Mouse (Mus musculus) CH12.LX (cell line): ENCODE measurements at regions not wholly inside any gene's neighbourhood (a gene's known extent, or its start where the extent isn't known, plus 50 kb on each side); places are given as distances from the start of the nearest gene placed in this dataset.
"Not testable (repeated sequence)": the region's sequence is repeated elsewhere in the genome, so short reads cannot be mapped to it uniquely, and the experiment has no call there.

Experiments
- DNase-seq: peaks from one replicate; pipeline ENCODE4 v3.0.0-alpha.2; 2013; ENCODE audit errors: extremely low read depth
- H3K27ac ChIP-seq: 2 replicates; pipeline ENCODE4 v1.5.1; 2012; ENCODE audit warnings: low read depth, mild to moderate bottlenecking, control low read depth, moderate library complexity; ENCODE audit not compliant: insufficient read depth
- H3K27me3 ChIP-seq: replicated peaks from 2 replicates; pipeline ENCODE3; 2012; ENCODE audit warnings: inconsistent platforms
- H3K36me3 ChIP-seq, 2 experiments: replicated peaks in 1 of 2; 2 replicates each; pipeline versions ENCODE3 to v1.6.1; 2012; ENCODE audit warnings: inconsistent platforms in 1 of 2, low read length in 1 of 2, mild to moderate bottlenecking in 1 of 2, mixed read lengths in 1 of 2, moderate library complexity in 1 of 2; ENCODE audit not compliant: control insufficient read depth in 1 of 2, insufficient read depth in 1 of 2
- H3K4me1 ChIP-seq, 2 experiments: 2 replicates each; pipeline ENCODE4 v1.6.1; 2012; ENCODE audit warnings: inconsistent platforms in 1 of 2, moderate library complexity in 1 of 2; ENCODE audit not compliant: insufficient read depth in 2 of 2, control insufficient read depth in 1 of 2
- H3K4me2 ChIP-seq: 2 replicates; pipeline ENCODE4 v1.6.1; 2012; ENCODE audit warnings: low read depth, mild to moderate bottlenecking, control low read depth; ENCODE audit not compliant: poor library complexity, insufficient read depth, severe bottlenecking
- H3K4me3 ChIP-seq, 3 experiments: fragments of 150-350 bp in 1 of 3; sonication (generic) in 1 of 3; replicated peaks in 1 of 3; 2 replicates each; pipeline versions ENCODE3 to v1.5.1; 2011 to 2012; ENCODE audit warnings: low read depth in 2 of 3, low read length in 2 of 3, mild to moderate bottlenecking in 2 of 3, moderate library complexity in 2 of 3, control low read depth in 1 of 3, improper control_type of control experiment in 1 of 3, inconsistent platforms in 1 of 3, mixed read lengths in 1 of 3; ENCODE audit not compliant: poor library complexity in 1 of 3
- H3K79me2 ChIP-seq: replicated peaks from 2 replicates; pipeline ENCODE4 v1.6.1; 2012; ENCODE audit warnings: mild to moderate bottlenecking, moderate library complexity; ENCODE audit not compliant: control insufficient read depth, poor library complexity, insufficient read depth, severe bottlenecking; ENCODE audit errors: extremely low read depth
- H3K9ac ChIP-seq: 2 replicates; pipeline ENCODE4 v1.6.1; 2012; ENCODE audit warnings: low read depth, mild to moderate bottlenecking, control low read depth, moderate library complexity; ENCODE audit not compliant: insufficient read depth
- H3K9me3 ChIP-seq: replicated peaks from 2 replicates; pipeline ENCODE3; 2012; ENCODE audit warnings: low read length, inconsistent platforms, mixed read lengths
- BHLHE40 ChIP-seq: IDR thresholded peaks from 2 replicates; pipeline ENCODE4 v1.6.1; 2011; ENCODE audit warnings: mild to moderate bottlenecking, low read depth, low read length, improper control_type of control experiment
- CHD1 ChIP-seq: IDR thresholded peaks from 2 replicates; pipeline ENCODE4 v1.6.1; 2012; ENCODE audit warnings: low read depth, low read length, improper control_type of control experiment, inconsistent platforms
- CHD2 ChIP-seq: IDR thresholded peaks from 2 replicates; pipeline ENCODE4 v1.6.1; 2011; ENCODE audit warnings: low read length, improper control_type of control experiment
- EP300 ChIP-seq: IDR thresholded peaks from 2 replicates; pipeline ENCODE4 v1.6.1; 2011; ENCODE audit warnings: low read length, improper control_type of control experiment
- ETS1 ChIP-seq: conservative IDR thresholded peaks from 2 replicates; pipeline ENCODE4 v1.6.1; 2012; ENCODE audit warnings: low read depth, mild to moderate bottlenecking, inconsistent platforms, low read length, improper control_type of control experiment, moderate library complexity
- GABPA ChIP-seq: IDR thresholded peaks from 2 replicates; pipeline ENCODE4 v1.6.1; 2012; ENCODE audit warnings: low read depth, low read length, improper control_type of control experiment, inconsistent platforms; ENCODE audit not compliant: insufficient replicate concordance
- HCFC1 ChIP-seq: IDR thresholded peaks from 2 replicates; pipeline ENCODE4 v1.6.1; 2012; ENCODE audit warnings: low read depth, mild to moderate bottlenecking, inconsistent platforms, low read length, improper control_type of control experiment
- IRF4 ChIP-seq: IDR thresholded peaks from 2 replicates; pipeline ENCODE4 v1.6.1; 2014; ENCODE audit warnings: low read depth, mild to moderate bottlenecking, inconsistent platforms, low read length, improper control_type of control experiment
- JUND ChIP-seq: conservative IDR thresholded peaks from 2 replicates; pipeline ENCODE4 v1.6.1; 2011; ENCODE audit warnings: low read depth, low read length, improper control_type of control experiment
- KAT2A ChIP-seq: IDR thresholded peaks from 2 replicates; pipeline ENCODE4 v1.6.1; 2012; ENCODE audit warnings: low read length, improper control_type of control experiment, inconsistent platforms; ENCODE audit not compliant: insufficient replicate concordance
- MAX ChIP-seq: IDR thresholded peaks from 2 replicates; pipeline ENCODE4 v1.6.1; 2011; ENCODE audit warnings: low read length, improper control_type of control experiment
- MAZ ChIP-seq: IDR thresholded peaks from 2 replicates; pipeline ENCODE4 v1.6.1; 2012; ENCODE audit warnings: low read depth, mild to moderate bottlenecking, inconsistent platforms, low read length, improper control_type of control experiment, moderate library complexity
- MEF2A ChIP-seq: IDR thresholded peaks from 2 replicates; pipeline ENCODE4 v1.6.1; 2014; ENCODE audit warnings: low read depth, mild to moderate bottlenecking, inconsistent platforms, low read length, improper control_type of control experiment, borderline replicate concordance
- MYC ChIP-seq: IDR thresholded peaks from 2 replicates; pipeline ENCODE4 v1.6.1; 2011; ENCODE audit warnings: low read depth, mild to moderate bottlenecking, improper control_type of control experiment, low read length
- NELFE ChIP-seq: IDR thresholded peaks from 2 replicates; pipeline ENCODE4 v1.6.1; 2011; ENCODE audit warnings: low read depth, low read length, improper control_type of control experiment
- PAX5 ChIP-seq: IDR thresholded peaks from 2 replicates; pipeline ENCODE4 v1.6.1; 2012; ENCODE audit warnings: low read length, inconsistent platforms, mixed read lengths
- POLR2A ChIP-seq: IDR thresholded peaks from 2 replicates; pipeline ENCODE4 v1.6.1; 2011; ENCODE audit warnings: low read depth, mild to moderate bottlenecking, improper control_type of control experiment, low read length
- POLR2AphosphoS2 ChIP-seq: IDR thresholded peaks from 2 replicates; pipeline ENCODE4 v1.6.1; 2011; ENCODE audit warnings: low read depth, low read length, improper control_type of control experiment
- RAD21 ChIP-seq: IDR thresholded peaks from 2 replicates; pipeline ENCODE4 v1.6.1; 2011; ENCODE audit warnings: low read depth, mild to moderate bottlenecking, low read length, improper control_type of control experiment, moderate library complexity
- RCOR1 ChIP-seq: conservative IDR thresholded peaks from 2 replicates; pipeline ENCODE4 v1.6.1; 2012; ENCODE audit warnings: low read depth, mild to moderate bottlenecking, inconsistent platforms, low read length, improper control_type of control experiment
- SIN3A ChIP-seq: IDR thresholded peaks from 2 replicates; pipeline ENCODE4 v1.6.1; 2012; ENCODE audit warnings: low read length, improper control_type of control experiment, inconsistent platforms
- TBP ChIP-seq: conservative IDR thresholded peaks from 2 replicates; pipeline ENCODE4 v1.6.1; 2011; ENCODE audit warnings: low read depth, low read length, improper control_type of control experiment
- TCF12 ChIP-seq: IDR thresholded peaks from 2 replicates; pipeline ENCODE4 v1.6.1; 2014; ENCODE audit warnings: low read depth, mild to moderate bottlenecking, inconsistent platforms, low read length, improper control_type of control experiment
- UBTF ChIP-seq: IDR thresholded peaks from 2 replicates; pipeline ENCODE4 v1.6.1; 2012; ENCODE audit warnings: low read depth, mild to moderate bottlenecking, inconsistent platforms, low read length, improper control_type of control experiment, moderate library complexity
- USF1 ChIP-seq: IDR thresholded peaks from 2 replicates; pipeline ENCODE4 v1.6.1; 2014; ENCODE audit warnings: low read depth, mild to moderate bottlenecking, inconsistent platforms, low read length, improper control_type of control experiment
- USF2 ChIP-seq: conservative IDR thresholded peaks from 2 replicates; pipeline ENCODE4 v1.6.1; 2011; ENCODE audit warnings: low read depth, low read length, improper control_type of control experiment
- ZC3H11A ChIP-seq: IDR thresholded peaks from 2 replicates; pipeline ENCODE4 v1.6.1; 2012; ENCODE audit warnings: low read depth, mild to moderate bottlenecking, inconsistent platforms, low read length, improper control_type of control experiment
- ZKSCAN1 ChIP-seq: IDR thresholded peaks from 2 replicates; pipeline ENCODE4 v1.6.1; 2012; ENCODE audit warnings: low read depth, inconsistent platforms, low read length, improper control_type of control experiment, borderline replicate concordance
- ZMIZ1 ChIP-seq: IDR thresholded peaks from 2 replicates; pipeline ENCODE4 v1.6.1; 2012; ENCODE audit warnings: low read depth, mild to moderate bottlenecking, inconsistent platforms, low read length, improper control_type of control experiment
- dilution Hi-C: fragments of 300-500 bp; cut with MboI; formaldehyde crosslinking; loops from 2 replicates; pipeline ENCODE4 v1.14.3; 2020; ENCODE audit warnings: low sequenced_read_pairs; ENCODE audit not compliant: extremely low pct_unique_long_range_greater_than_20kb, extremely low pct_ligation_motif_present
- in situ Hi-C: fragments of 300-500 bp; cut with MboI; formaldehyde crosslinking; loops from 3 replicates; pipeline ENCODE4 v1.14.3; 2019; ENCODE audit warnings: low sequenced_read_pairs, low pct_ligation_motif_present, low pct_unique_long_range_greater_than_20kb, mixed read lengths

DNA sequence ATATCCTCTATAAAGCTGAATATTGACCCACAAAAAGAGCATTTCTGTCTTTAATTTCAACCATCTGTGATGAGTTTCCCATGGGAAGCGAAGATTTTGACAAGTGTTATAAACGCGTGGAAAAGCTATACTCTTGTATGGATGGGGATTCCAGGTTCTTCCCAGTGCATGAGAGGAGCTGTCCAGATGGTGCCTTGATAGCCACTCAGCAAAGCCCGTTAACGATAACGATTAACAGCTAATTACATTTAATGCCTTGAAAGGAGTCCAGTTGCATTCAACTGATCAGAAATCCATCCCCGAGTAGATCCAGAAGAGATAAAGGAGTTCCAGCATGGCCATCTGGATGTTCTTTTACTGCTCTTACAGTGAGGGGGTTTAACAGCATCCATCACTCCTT lies 100.8 kb upstream of the Grin3a start:
- no peaks in the 10 kb centered on the region for H3K9me3 ChIP-seq
- H3K36me3 ChIP-seq = no peaks in the 10 kb centered on the region
- H3K4me2 ChIP-seq = no peak overlapping the region
- TF ChIP-seq UBTF (no peak), RAD21 (no peak), ZMIZ1 (no peak), NELFE (no peak), POLR2AphosphoS2 (no peak), IRF4 (no peak), GABPA (no peak), JUND (no peak), MAX (no peak), RCOR1 (no peak), TBP (no peak), ZC3H11A (no peak), KAT2A (no peak), SIN3A (no peak), ETS1 (no peak), CHD2 (no peak), USF2 (no peak), PAX5 (no peak), MYC (no peak), MAZ (no peak)
- no peak for DNase-seq
- H3K9ac ChIP-seq = no peak overlapping the region
- no peaks in the 10 kb centered on the region for H3K4me1 ChIP-seq
- no peaks in the 10 kb centered on the region for H3K79me2 ChIP-seq
- H3K27me3 ChIP-seq = no peaks in the 10 kb centered on the region
- in situ Hi-C loops = no loop called here
- no peak overlapping the region for H3K27ac ChIP-seq
- no peak overlapping the region for H3K4me3 ChIP-seq
- dilution Hi-C loops = no loop called here

DNA sequence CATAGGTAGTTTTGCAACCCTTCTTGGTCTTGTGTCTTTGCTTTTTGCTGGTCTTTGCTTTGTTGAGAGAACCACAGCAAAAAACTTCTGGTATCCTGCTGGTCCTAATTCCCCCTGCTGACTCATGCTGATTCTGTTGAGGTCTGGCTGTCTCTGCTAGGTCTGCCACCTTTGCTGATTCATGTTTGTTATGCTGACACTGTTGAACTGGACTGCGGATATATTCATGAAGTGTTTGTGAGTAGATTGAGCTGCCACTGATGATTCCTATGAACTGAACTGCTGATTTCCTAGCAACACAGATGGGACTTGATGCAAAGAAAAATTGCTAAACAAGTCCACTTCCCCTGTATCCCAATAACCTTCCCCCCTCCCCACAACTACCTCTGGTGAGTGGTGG lies 91.9 kb upstream of the Grin3a start:
- H3K27ac ChIP-seq = no peak overlapping the region
- H3K4me3 ChIP-seq = no peak overlapping the region
- no peaks in the 10 kb centered on the region for H3K27me3 ChIP-seq
- no peaks in the 10 kb centered on the region for H3K36me3 ChIP-seq
- TF ChIP-seq MEF2A (no peak), HCFC1 (no peak), MYC (no peak), USF1 (no peak), EP300 (no peak), SIN3A (no peak), NELFE (no peak), CHD1 (no peak), TCF12 (no peak), BHLHE40 (no peak), POLR2A (no peak), ZKSCAN1 (no peak)
- no peaks in the 10 kb centered on the region for H3K9me3 ChIP-seq
- no peaks in the 10 kb centered on the region for H3K4me1 ChIP-seq
- DNase-seq = no peak
- H3K79me2 ChIP-seq = no peaks in the 10 kb centered on the region
- no peak overlapping the region for H3K9ac ChIP-seq
- no peak overlapping the region for H3K4me2 ChIP-seq
- dilution Hi-C loops = no loop called here
- in situ Hi-C loops = no loop called here

DNA sequence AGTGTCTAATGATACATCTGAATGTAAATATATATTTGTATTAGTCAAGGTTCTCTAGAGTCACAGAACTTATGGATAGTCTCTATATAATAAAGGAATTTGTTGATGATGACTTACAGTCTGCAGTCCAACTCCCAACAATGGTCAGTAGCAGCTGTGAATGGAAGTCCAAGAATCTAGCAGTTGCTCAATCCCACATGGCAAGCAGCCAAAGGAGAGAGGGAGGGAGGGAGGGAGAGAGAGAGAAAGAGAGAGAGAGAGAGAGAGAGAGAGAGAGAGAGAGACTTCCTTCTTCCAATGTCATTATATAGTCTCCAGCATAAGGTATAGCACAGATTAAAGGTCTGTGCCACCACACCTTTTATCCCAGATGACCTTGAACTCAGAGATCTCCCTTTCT lies 84.1 kb upstream of the Grin3a start:
- H3K4me3 ChIP-seq, H3K9me3 ChIP-seq, H3K4me1 ChIP-seq, H3K36me3 ChIP-seq, H3K79me2 ChIP-seq, in situ Hi-C loops, H3K27me3 ChIP-seq, dilution Hi-C loops, DNase-seq, H3K9ac ChIP-seq, H3K4me2 ChIP-seq, H3K27ac ChIP-seq: not testable (repeated sequence)
